Mouse (Mus musculus) layer of hippocampus, adult 2 months (tissue): ENCODE measurements around the gene Thumpd2. TPM values are rescaled to one million over a fixed set of nuclear protein-coding genes. Genes with fewer than 3 reads are reported as not detected.

Source experiments
- DNase-seq, 2 experiments: peaks; one replicate each; pipeline ENCODE4 v3.0.0; 2022; ENCODE audit warnings: low spot score in 2 of 2
- H3K27ac ChIP-seq: fragments of 200-600 bp; 2 replicates; pipeline ENCODE4 v1.8.1; 2022
- H3K4me3 ChIP-seq: fragments of 200-600 bp; 2 replicates; pipeline ENCODE4 v1.8.1; 2022; ENCODE audit warnings: mild to moderate bottlenecking
- CTCF ChIP-seq: fragments of 200-600 bp; conservative IDR thresholded peaks from 2 replicates; pipeline ENCODE4 v1.8.1; 2022; ENCODE audit warnings: antibody characterized with exemption, mild to moderate bottlenecking, moderate library complexity
- long read RNA-seq, 2 experiments: library from polyadenylated mRNA; stranded (forward); transcript quantifications; one replicate each; pipeline ENCODE4 v2.0.0; 2021; ENCODE audit warnings: borderline mapping rate in 2 of 2
- total RNA-seq, 2 experiments: library from RNA; stranded (reverse); gene quantifications; 2 replicates each; pipeline ENCODE4 v1.2.3; 2021

Thumpd2 gene
- 1 to 10 TPM; 8.4 to 8.6 TPM for total RNA-seq
- long read RNA-seq, experiment 1, partial matches to known transcripts, result 0 of 6 reads
- long read RNA-seq, experiment 1, other reads (novel, unspliced or antisense), result 4 of 6 reads
- long read RNA-seq, experiment 2, transcript Thumpd2-201 (10 exons, 1,833 nt), result major isoform, 11 of 14 reads
- long read RNA-seq, experiment 2, partial matches to known transcripts, result 0 of 14 reads
- long read RNA-seq, experiment 2, other reads (novel, unspliced or antisense), result 3 of 14 reads

- peak; percentile 99 for TF ChIP-seq CTCF
- H3K27ac ChIP-seq, result peak within 1 kb of the TSS; percentile 99
- peak within 1 kb of the TSS; percentile 92 for H3K4me3 ChIP-seq
- peak; percentile 79 to 91 for DNase-seq
Measured at GRCm38 (mm10) chr17:81064979-81065311, at the start of gene Thumpd2. Gene Thumpd2, minus strand, starts transcription at chr17:81065082.

GRCm38 (mm10) chr17:81104237-81104636, 39.4 kb upstream of the Thumpd2 start:
- Histone ChIP-seq H3K4me3 (no peak overlapping the region), H3K27ac (no peak overlapping the region)
- no peak for TF ChIP-seq CTCF
- no peak for DNase-seq

GRCm38 (mm10) chr17:81102866-81103265, 38.0 kb upstream of the Thumpd2 start:
- DNase-seq, result no peak

GRCm38 (mm10) chr17:81098444-81098843, 33.6 kb upstream of the Thumpd2 start:
- Histone ChIP-seq H3K4me3 (no peak overlapping the region), H3K27ac (peak overlapping the region; percentile 55; the same call in 1 of the 2 replicates)
- TF ChIP-seq CTCF, result peak; percentile 57
- DNase-seq, result no peak

More at GRCm38 (mm10) chr17:81102866-81103265, 38.0 kb upstream of the Thumpd2 start:
- no peak for TF ChIP-seq CTCF
- Histone ChIP-seq H3K27ac (no peak overlapping the region), H3K4me3 (no peak overlapping the region)

GRCm38 (mm10) chr17:81096490-81096889, 31.6 kb upstream of the Thumpd2 start:
- Histone ChIP-seq H3K4me3 (no peak overlapping the region), H3K27ac (peak overlapping the region; percentile 32; the same call in 1 of the 2 replicates)
- TF ChIP-seq CTCF, result no peak
- peak in 1 of 2 experiments; percentile 8 for DNase-seq

- no peak for DNase-seq
- TF ChIP-seq CTCF, result no peak
- H3K27ac ChIP-seq, result peak overlapping the region; percentile 46; the same call in 1 of the 2 replicates
- H3K4me3 ChIP-seq, result no peak overlapping the region
Measured at GRCm38 (mm10) chr17:81092794-81093193, 27.9 kb upstream of the Thumpd2 start.

GRCm38 (mm10) chr17:81088866-81089265, 24.0 kb upstream of the Thumpd2 start:
- no peak for DNase-seq
- no peak overlapping the region for H3K27ac ChIP-seq
- no peak for TF ChIP-seq CTCF
- no peak overlapping the region for H3K4me3 ChIP-seq

- TF ChIP-seq CTCF, result no peak
- no peak for DNase-seq
- Histone ChIP-seq H3K4me3 (no peak overlapping the region), H3K27ac (no peak overlapping the region)
Measured at GRCm38 (mm10) chr17:81087735-81088134, 22.9 kb upstream of the Thumpd2 start.

- H3K4me3 ChIP-seq, result peak overlapping the region; percentile 92
- DNase-seq, result no peak
- peak overlapping the region; percentile 99 for H3K27ac ChIP-seq
- no peak for TF ChIP-seq CTCF
Measured at GRCm38 (mm10) chr17:81064279-81064978, 453 bp downstream of the Thumpd2 start.

GRCm38 (mm10) chr17:81063346-81063745, 1.5 kb downstream of the Thumpd2 start:
- Histone ChIP-seq H3K27ac (0 out of 2 replicates have a peak overlapping the region, but pooled peaks have one; percentile 23), H3K4me3 (no peak overlapping the region)
- DNase-seq, result no peak

GRCm38 (mm10) chr17:81062349-81062871, 2.5 kb downstream of the Thumpd2 start:
- TF ChIP-seq CTCF, result no peak
- no peak overlapping the region for H3K4me3 ChIP-seq
- DNase-seq, result no peak
- no peak overlapping the region for H3K27ac ChIP-seq

More at GRCm38 (mm10) chr17:81063346-81063745, 1.5 kb downstream of the Thumpd2 start:
- TF ChIP-seq CTCF, result no peak

GRCm38 (mm10) chr17:81056796-81057381, 8.0 kb downstream of the Thumpd2 start:
- no peak overlapping the region for H3K27ac ChIP-seq
- H3K4me3 ChIP-seq, result no peak overlapping the region
- no peak for DNase-seq
- TF ChIP-seq CTCF, result no peak

- no peak overlapping the region for H3K4me3 ChIP-seq
- no peak overlapping the region for H3K27ac ChIP-seq
- no peak for TF ChIP-seq CTCF
- DNase-seq, result no peak
Measured at GRCm38 (mm10) chr17:81056035-81056434, 8.8 kb downstream of the Thumpd2 start.
